Mouse (Mus musculus) kidney, adult 9 months (tissue): ENCODE measurements at regions not wholly inside any gene's neighbourhood (a gene's known extent, or its start where the extent isn't known, plus 50 kb on each side); places are given as distances from the start of the nearest gene placed in this dataset.
"Not testable (repeated sequence)": the region's sequence is repeated elsewhere in the genome, so short reads cannot be mapped to it uniquely, and the experiment has no call there.

Experiments used
- DNase-seq: peaks from one replicate; pipeline ENCODE4 v3.0.0; 2022

DNA sequence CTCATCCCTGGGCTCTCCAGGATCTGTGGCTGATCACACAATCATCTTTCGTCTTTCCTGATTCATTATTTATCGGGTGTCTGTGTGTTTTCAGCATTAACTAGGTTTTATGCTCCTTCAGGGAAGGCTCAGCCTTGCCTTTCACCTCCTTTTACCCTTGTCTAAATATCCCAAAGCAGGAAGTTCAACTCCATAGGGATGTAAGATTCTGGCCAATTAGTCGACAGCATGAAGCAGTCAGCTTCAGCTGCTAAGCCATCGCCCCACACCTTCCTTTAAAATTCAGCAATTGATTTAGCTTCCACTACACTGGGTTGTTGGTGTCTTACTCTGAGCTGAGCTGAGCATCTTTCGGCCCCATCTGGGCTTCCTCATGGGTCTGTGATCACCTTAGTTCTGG lies 230.9 kb upstream of the Dpp6 start:
- no peak for DNase-seq

DNA sequence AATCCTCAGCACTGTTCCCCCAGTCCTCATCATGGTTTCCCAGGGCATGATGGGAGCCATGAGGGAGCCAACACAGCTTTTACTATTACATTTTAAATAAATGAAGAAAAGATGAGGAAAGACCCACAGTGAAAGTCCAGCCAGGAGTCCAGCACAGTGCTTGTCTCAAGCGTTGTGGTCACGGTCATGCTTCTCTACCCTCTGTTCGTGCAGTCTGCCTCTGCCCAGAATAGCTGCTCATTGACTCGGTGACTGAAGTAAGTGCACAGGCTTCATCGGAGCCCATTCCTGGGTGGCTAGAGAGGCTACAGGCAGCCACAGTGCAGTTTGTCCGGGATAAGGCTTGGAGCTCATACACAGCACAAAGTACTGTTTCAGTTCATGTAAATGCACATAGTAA lies 226.1 kb upstream of the Dpp6 start:
- no peak for DNase-seq

DNA sequence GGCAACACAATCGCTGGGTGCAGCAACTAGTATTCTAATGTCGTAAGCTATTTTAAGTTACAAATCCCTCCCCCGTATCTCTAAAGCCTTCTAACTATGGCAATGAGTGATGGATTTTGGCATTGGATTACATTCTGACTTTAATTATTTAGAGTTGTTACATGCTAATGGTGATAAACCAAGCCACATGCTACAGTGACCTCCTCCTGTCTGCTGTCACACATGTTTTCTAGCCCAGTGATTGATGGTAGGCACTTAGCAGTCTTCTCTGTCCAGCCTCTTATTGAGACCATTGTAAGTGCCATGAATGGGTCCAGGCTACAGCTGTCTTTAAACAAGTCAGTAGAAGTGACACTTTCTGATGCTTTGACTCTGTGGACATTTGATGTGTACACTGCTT lies 224.7 kb upstream of the Dpp6 start:
- no peak for DNase-seq

DNA sequence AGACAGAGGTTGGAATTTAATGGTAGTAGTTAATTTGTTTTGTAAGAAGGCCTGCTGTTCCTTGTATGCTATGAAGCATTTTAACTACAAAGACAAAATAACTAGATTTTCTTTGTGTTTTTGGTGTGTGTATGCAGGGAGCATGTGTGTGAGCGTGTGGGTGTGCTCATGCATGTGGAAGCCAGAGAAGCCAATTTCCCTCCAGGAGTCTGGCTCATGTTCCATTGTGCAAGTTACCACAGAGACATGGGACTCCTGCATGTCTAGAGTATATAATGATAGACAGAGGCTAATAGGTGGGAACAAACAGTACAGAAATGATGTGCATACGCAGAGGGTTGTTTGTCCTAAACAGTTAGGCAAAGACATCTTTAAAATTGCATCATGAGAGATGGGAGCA lies 219.0 kb upstream of the Dpp6 start:
- DNase-seq, result no peak

DNA sequence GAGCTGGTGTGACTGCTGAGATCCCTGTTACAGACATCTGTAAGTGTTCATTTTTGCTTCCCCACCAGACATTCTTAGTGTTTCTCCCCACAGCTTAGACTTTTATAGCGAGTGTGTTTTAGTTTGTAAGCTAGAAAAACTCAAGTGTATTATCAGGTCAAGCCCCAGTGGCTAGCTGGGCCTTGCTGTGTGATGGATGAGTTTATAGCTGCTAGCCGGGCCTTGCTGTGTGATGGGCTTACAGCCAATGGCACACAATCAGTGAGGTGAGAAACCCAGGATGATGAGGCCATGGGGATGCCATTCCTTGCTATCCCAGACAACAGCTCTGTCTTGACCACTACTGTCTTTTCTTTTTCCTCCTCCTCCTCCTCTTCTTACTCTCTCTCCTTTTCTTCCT lies 197.7 kb upstream of the Dpp6 start:
- DNase-seq, result no peak

DNA sequence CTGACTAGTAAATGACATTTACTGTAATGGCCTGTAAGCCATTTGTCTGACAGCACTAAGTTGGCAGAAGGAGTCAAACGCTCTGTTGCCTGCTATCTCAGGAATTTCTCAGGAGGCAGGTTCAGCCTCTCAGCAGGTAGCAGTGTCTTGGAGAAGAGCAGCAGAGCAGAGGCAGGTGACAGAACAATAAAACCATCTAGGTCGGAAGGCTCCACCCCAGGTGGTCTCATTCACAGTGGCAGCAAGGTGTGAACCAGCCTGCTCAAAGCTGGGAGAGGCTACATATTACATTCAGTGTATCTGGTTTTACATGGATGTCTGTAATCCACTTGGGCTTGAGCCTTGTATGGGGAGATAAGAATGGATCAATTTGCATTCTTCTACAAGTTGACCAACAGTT lies 194.9 kb upstream of the Dpp6 start:
- no peak for DNase-seq

DNA sequence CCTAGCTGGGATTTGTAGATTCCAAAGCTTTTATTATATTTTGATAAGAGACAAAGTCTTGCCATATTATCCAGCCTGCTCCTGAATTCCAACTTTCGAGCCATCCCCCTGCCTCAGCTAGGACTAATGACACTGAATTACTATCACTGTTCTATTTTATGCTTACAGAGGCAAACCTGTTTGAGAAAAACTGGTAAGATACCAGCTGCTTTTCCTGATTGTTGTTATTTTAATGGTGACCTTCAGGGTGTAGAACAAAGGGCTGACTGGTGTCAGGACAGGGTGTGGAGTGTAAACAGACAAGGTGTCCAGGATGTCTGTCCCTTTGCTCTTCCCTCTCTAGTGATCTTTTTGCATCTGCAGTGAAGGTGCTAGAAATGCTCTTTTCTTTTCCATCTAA lies 145.5 kb upstream of the Dpp6 start:
- DNase-seq, result no peak

DNA sequence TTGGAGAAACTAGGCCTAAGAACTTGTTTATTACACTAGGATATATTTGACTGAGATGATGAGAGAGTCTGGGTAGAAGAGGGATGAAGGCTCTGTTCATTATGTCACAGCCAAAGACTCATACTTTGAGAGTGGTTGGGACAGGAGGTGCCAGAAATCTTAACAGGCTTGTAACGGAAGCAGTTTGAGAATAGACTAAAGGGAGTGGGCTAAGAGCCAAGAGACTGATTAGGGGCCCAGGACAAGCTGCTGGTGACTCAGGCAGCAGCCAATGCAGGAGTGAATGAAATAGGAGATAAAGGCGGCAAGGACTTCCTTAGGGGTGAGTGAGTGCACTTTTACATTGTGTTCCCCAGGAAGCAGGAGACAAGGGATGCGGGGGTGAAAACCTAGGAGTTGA lies 127.2 kb upstream of the Dpp6 start:
- no peak for DNase-seq

DNA sequence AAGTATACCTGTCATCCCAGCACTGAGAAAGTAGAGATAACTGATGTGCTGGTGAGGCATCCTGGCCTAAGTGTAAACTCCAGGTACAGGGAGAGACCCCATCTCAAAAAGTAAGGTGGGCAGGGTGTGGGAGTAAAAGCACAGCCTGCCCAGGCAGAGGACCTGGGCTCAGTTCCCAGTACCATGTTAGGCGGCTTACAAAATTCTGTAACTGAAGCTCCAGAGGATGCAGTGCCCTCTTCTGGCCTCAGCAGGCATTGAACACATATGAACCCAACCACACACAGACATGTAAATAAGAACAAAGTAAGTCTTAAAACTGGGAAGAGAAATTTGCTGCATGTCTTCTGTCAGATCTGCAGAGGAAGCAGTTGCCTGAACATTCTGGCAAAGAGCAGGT lies 125.9 kb upstream of the Dpp6 start:
- DNase-seq, result no peak

DNA sequence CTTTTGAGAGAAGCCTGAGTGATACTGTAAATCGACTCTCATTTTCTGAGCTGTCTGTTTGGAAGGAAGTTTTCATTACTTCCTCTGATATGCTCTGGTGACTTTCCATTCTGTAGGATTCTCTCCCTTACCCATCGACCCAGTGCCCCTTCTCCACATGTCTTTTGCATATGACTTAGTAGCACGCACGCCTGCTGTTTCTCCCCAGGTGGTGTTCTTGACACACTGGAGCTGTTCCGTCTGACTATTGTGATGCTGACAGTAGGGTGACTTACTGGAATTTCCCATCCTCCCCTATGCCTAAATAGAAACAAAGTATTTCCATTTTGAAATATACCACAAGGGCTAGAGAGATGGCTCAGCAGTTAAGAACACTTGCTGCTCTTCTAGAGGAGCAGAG lies 125.0 kb upstream of the Dpp6 start:
- DNase-seq, result no peak

DNA sequence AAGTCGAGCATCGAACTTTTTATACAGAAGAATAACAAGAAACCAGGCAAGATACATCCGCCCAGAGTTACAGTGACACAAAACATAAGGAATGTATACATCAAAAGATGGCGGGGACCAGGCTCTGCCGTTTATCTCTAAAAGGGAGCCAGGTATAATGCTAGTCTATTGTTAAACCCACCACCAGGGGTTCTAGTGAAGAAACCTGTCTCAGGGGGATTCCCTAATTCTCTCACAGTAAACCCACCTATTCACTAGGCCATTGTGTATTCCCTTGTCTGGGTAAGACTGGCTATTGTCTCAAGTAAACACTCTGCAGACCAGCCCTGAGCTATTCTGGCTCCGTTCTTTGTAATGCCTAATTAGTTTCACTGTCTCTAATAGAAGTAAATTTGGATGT lies 113.4 kb upstream of the Dpp6 start:
- not testable (repeated sequence) for DNase-seq

DNA sequence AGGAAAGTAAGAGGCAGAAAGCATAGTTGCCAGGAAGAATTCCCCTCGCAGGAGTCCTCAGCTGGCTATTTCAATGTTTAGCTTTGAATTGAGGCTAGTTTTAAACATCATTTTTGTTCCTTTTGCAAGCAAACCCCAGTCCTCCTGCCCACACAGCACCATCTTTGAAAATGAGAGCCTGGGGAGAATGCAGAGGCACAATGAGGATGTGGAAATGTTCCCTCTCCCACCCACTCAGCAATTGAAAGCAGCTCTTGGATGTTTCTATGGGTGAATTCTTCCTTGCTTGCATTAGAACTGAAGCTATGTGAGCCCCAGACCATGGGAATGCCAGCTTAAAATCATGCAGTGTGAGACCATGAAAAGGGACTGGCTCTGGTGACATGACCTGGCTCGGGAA lies 109.3 kb upstream of the Dpp6 start:
- no peak for DNase-seq

DNA sequence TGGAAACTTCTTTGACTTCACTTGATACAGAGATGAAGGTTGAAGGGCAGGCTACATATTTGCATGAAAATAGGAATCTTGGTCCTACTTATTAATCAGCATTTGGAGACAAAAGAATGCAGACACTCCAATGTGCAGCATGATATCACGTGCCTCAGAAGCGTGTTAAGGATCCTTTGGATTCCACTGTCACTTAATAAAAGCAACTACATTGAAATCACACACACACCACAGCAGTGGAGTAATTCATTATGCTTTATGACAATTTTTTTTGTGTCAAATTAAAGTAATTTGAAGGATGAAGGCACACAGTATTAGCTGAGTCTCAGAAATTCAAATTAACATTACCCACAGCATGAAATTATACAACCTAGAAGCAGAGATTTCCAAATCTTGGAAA lies 92.5 kb upstream of the Dpp6 start:
- DNase-seq, result no peak

DNA sequence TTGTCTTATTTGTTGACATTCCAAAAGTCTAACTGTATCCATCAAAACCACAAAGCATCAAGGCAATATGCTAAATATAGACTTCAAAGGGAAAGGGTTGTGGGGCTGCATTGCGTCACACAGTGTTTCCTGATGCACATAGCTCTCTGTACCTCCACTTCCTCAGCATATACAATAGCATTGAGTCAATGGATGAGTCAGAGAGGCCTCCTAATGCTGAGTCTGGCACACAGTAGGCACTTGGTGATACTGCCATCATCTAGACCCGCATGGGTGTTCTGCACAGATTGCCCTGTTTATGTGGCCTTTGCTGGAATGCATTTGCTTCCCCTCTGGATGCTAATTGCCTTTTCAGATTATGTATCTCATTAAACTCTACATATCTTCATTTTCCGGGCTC lies 91.0 kb upstream of the Dpp6 start:
- DNase-seq, result no peak

DNA sequence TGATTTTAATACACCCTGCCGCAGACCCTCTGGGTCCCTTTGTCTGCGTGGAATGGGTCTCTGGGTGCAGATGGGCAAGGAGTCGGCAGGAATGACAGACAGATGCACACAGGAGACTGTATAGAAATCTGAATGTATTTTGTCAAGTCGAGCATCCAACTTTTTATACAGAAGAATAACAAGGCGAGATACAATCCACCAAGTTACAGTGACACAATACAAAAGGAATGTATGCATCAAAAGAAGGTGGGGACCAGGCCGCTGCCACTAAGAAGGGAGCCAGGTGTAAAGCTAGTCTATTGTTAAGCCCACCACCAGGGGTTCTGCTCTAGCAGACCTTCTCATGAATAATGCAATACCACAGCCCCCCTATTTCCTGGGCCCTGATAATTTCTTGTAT lies 65.8 kb upstream of the Dpp6 start:
- not testable (repeated sequence) for DNase-seq

DNA sequence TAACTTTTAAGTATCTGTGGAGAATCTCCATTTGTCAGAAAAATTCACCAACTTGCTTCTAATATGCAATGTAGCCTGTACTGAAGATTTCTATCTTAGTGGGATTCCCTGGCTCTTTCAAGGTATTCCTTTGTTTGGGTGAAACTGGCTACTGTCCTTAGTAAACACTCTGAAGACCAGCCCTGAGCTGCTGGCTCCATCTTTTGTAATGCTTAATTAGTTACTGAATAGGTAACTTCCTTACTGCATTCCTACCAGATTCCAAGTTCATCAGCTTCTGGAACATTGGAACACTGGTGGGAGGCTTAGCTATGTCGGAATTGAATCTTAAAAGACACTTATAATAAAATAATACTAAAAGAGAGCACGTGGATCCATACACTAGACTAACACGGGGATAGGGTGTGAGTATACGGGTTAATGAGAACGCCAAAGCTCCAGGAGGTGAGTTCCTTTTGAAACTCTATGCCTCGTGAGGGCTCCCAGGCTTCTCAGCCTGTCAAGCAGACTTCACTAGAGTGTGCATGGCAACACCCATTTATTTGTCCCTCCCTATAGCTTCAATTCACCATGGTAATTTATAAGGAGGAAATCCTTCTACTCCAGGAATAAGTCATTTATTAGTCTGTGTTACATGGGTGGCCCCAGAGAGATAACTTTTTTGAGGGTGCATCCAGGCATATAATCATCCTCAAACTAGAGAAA lies 65.2 kb upstream of the Dpp6 start:
- peak; percentile 61 for DNase-seq

DNA sequence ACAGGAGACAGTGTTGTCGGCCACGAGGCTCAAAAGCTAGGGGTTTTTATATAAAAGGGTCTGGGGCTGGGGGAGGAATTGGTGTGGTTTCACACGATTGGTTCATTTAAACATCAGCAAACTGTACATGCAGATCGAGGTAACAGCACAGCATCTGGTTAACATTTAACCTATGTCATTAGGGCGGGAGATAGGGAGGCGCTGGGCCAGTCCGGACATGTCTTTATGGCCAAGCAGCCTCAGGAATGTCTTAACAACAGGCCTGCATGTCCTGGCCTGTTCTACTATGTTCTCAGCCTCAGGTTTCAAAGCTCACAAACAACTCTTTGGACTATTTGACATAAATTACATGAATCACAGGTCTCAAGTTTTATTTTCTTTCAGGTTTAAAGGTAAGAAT lies 62.9 kb upstream of the Dpp6 start:
- peak; percentile 82 for DNase-seq
